Mouse (Mus musculus) brain, embryonic 14.5 days (tissue): Measurements from ENCODE around the gene Gdpd5.

Source experiments
- CTCF ChIP-seq: fragments of 200-500 bp; IDR thresholded peaks from 2 replicates; pipeline ENCODE4 v1.5.1; 2012; ENCODE audit warnings: inconsistent platforms, mild to moderate bottlenecking, moderate library complexity, borderline replicate concordance; ENCODE audit not compliant: insufficient read depth, insufficient read length; ENCODE audit errors: extremely low read depth
- POLR2A ChIP-seq: fragments of 200-500 bp; IDR thresholded peaks from 2 replicates; pipeline ENCODE4 v1.6.1; 2012; ENCODE audit warnings: mild to moderate bottlenecking, inconsistent platforms, borderline replicate concordance; ENCODE audit not compliant: poor library complexity, insufficient read depth, insufficient read length, severe bottlenecking; ENCODE audit errors: extremely low read depth

DNA sequence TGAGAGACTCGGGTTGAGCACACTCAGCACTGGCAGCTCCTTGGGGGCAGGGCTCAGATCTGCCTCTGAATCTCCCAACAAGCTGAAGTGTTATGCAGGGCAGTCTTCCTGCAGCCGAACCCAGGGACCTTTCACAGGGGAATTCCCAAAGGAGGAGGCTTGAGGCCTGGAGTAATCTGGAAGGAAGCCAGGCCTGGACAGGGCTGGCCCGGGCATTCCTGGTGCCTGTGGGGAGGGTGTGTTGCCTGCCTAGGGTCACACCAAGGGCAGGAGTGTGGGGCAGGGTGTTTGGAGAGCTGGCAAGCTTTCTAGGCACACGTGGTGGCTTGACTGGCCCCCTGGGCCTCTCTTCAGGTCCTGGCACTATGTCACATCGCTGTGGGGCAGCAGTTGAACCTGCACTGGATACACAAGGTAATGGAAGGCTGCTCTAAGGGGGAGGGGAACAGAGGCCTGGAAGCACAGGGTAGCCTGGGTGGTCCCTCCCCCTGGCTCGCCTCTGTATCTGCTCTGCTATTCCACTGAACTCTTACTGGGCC is 60.4 kb downstream of the Gdpd5 start:
- no peak for TF ChIP-seq CTCF
- TF ChIP-seq POLR2A, result no peak
